Mouse (Mus musculus) cerebellum, adult 8-10 months (tissue): ENCODE results near the gene Gm17720.

ENCODE experiments used
- DNase-seq: peaks from one replicate; pipeline ENCODE4 v3.0.0; 2022

The Gm17720 gene

DNA sequence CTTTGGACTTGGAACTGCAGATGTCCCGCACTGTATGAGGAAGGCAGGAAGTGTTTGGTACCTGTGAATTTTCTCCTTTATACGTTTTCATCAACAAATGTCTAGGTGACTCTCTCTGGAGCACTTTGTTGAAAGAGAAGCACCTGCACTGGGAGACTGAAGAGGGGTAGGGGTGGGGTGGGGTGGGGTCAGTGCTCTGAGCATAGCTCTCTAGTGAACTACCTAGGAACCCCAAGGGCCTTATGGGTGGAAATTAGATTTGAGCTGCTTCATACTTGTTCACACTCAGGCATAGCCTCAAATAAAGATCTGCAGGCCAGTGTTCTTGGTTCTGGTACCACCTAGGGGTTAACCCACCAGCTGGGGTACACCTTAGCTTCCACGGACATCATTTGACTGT, at the start of gene Gm17720:
Gm17720 (minus strand) TSS at position 101 of the 400 bp plus-strand sequence.
- no peak for DNase-seq

DNA sequence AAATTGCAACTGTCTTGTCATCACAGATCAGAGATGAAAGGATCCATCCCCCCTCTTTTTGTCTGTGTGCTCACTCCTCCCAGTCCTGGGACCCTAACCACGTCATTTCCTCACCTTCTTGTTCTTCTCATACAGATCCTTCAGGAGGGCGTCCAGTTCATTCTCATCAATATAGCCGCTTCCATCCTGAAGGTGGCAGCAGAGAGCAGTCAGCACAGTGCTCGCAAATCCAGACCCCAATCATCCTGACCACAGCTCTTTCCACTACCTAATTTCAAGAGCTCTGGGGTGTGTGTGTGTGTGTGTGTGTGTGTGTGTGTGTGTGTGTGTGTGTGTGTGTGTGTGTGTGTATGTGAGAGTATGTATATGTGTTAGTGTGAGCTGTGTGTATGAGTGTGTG, 43.0 kb upstream of the Gm17720 start:
- peak; percentile 63 for DNase-seq

DNA sequence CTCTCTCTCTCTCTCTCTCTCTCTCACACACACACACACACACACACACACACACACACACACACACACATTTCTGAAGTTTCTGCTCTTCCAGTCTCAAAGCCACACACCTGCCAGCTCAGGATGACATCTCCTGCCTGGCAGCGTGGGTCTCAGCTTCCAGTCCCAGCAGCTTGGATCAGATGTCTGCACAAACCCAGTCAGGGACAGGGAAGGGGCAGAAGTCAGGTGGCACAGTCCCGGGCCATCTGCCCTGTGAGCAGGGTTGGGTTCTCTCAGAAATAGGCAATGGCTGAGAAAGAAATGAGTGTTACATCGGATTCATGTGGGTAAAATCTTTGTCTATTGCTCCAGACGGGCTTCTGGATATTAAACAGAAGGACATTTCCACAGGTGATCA, 38.2 kb upstream of the Gm17720 start:
- no peak for DNase-seq

DNA sequence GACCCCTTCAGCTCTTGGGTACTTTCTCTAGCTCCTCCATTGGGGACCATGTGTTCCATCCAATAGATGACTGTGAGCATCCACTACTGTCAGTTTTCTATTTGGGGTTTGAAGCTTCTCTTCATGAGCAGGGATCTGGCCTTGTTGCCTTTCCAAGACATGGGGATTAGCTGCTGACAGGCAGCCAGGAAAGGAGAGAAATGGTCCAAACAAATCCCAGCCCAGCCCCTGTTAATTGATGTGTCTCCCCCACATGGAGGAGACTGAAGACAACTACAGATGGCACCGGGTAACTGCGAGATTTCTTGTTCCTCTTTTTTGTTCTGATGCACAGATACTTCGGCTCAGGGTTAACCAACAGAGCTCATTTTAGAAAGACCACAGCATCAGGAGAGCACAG, 37.6 kb upstream of the Gm17720 start:
- no peak for DNase-seq

DNA sequence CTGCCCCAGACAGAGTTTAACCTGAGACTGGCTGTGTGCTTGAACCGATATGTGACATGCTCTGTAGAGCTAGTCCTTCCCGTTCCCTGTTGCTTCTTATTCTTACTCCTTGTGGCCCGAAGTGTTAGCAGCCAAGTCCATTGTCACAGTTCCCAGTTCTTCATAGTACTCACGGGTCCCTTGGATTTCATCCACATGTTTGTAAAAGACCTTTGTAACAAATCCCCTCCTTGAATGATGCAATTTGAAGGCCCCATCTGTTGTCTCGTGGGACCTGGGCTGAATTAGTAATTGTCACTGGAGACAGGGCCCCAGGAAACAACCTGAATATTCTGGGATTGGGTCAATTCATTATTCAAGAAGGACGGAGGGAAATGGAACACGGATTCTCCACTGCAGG, 33.0 kb upstream of the Gm17720 start:
- no peak for DNase-seq

DNA sequence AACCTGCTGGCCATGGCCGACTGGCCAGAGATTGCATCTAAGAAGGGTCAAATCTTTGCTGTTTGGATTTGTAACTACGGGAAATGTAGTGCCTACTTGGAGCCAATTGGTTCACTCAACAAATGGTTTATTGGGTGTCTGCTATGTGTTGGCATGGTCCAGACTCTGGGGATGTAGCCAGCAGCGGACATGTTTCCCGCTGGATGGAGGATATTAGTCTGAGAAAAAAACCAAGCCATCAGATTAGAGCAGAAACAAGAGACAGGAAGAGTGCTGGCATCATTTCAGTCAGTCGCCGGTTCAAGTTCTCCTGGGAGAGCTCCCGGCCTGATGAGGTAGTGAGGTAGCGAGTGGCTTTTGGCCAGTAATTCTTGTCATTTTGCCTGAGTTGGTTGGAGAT, 31.7 kb upstream of the Gm17720 start:
- DNase-seq, result no peak

DNA sequence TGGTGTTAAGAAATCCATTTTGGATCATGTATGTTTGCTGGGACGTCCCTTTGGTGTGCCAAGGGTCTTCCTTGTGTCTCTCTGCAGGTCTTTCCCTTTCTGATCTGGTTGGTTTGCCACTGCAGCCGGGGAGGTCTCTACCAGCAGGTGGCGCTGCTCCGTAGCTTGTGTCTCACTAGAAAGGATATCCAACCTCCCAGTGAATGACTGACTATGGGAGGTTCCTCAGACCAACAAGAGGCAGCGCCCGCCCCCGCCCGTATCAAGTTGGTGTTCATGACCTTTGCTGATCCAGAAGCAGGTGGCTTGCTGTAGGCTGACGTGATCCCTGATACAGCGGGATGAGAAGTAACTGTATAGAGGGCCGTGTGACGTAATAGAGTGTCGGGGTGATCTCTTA, 28.0 kb upstream of the Gm17720 start:
- peak; percentile 84 for DNase-seq

DNA sequence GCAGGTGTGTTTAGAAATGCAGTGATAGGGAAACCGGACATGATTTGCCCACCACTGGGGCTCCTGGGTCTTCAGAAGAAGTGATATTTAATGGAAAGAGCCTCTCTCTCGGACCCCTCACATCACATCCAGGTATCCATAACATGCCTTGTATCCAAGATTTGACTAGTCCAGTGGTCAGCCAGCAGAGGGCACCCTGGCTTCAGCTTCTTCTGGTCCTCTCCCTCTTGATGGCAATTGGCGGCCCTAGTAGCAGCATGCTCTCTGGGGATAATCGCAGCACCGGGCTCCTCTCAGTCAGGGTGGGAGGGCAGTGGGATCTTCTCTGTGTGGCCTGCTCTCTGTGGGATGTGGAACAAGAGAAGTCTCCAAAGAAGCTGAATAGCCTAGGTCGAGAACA, 17.2 kb upstream of the Gm17720 start:
- peak; percentile 58 for DNase-seq

DNA sequence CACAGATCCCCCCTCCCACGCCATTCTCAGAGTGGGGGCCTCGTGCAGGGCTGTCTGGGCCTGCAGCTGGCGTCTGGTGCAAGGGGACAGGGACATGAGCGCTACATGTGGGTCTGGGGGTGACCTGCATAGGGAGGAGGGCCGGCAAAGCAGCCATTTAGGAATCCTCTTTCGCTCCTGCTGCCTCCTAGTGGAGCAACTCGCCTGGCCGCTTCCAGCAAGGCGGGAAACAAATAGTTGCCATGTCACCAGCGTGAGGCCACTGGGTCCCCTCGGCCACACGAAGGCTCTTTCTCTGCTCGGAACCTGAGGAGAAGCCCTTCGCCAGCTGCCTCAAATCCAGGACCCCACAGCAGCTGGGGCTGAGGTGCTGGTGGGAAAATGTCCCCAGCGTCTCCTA, 877 bp downstream of the Gm17720 start:
- DNase-seq, result no peak

DNA sequence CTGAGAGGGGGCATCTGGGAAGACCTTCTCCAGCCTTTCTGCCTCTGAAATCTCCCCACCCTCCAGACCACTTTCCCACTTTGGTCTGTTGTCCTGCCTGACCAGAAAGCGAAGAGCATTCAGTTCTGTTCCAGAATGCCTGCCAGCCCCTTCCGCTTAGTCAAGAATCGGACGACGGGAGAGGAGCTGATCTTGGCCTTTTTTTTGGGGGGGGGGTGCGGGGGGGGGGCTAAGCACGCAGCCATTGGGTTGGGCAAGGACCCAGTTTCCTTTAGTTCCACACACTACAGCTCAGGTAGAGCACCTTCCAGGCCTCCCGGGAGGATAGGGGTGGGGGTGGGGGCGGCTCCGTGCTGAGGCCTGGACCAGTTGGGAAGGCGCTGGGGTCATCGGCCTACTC, 1.6 kb downstream of the Gm17720 start, which contains the start of gene Gm21964:
Gm21964 (plus strand) TSS at position 301 of the 400 bp plus-strand sequence.
- no peak for DNase-seq

DNA sequence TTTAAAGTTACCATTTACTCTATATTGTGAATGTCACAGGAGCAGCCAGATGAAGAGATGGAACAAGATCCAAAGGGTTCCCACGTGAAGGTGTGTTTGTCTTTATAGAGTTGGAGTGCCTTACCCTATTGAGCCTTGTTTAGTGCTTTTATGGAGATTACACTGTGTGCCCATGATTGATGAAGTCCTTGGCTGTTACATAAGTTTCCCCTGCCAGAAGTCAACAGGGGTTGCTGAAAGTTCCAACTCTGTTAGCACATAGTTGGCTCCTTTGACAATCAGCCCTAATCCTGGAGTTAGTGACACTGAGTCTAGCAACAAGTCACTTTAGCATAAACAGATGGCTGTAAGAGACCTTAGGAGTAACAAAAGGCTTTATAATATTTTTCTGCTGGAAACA, 10.7 kb downstream of the Gm17720 start:
- DNase-seq, result no peak

DNA sequence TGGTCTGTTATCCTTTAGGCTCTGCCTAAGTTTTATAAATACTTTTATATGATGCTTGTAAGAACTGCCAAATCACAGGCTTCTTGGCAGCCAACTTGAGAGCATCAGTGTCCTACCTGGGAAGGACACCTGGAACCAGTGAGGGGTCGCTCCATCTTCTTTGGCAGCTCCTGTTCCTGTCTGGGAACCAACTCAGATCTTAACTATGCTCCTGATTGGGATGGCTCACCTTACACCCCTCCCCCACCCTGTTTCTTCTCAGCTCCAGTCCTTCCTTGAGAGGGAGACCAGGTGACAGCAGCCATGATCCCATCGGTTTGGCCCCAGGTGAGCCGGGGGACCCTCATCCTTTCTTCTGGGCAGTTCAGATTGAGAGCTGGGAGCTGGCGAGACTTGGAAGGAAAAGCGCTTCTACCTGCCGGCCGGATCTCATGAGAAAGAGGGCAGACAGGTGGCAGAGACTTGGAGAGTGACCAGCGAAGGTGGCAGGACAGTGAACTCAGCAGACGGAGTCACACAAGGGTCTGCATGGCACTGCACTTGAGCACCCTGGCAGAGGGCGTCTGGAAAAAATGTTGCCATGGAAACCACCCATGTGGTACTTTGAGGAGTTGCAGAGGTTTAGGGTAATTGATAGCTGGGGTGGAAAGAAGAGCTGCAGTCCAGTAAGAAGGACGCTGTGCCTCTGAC, 20.0 kb downstream of the Gm17720 start:
- no peak for DNase-seq

DNA sequence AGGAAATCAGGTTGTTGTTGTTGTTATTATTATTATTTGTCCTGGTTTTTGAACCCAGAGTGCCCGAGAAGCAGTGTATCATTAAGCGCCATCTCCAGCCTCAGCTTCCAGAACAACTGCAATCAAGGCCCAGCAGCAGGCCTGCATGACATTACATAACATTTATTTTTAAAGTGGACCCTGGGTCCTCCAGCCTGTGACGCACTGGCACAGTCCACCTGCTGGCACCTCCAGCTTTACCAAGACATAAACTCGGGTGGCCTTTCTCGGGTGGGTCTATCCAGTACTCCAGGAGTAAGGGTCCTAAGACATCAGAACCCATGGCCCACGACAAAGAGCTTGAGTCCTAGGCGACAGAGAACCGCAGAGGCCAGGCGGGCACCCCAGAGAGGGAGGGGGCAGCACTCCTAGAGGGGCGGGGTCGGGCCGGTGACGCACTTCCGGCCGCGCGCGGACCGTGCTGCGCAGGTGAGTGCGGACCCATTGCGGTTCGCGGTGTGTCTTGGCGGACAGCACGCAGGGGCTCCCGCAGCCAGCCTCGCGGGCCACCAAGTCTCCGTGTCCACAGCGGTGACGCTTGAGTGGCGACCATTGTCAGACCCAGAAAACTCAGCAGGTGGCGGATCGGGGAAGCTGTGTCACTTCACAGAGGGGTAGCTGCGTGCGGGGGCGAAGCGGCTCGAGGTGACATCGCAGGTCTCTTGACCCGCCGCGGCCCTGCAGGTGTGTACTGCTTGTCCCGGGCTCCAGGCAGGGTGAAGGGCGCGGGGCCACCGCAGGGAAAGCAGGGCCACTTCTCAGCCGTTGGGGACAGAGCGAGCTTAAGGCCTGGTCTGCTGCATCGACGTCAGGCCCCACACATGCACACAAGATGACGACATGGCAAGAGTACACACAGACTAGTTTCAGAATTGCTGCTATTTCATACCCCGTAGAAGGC, 23.0 kb downstream of the Gm17720 start, which contains the start of gene Zfp612:
Zfp612 (plus strand) TSS at position 465 of the 940 bp plus-strand sequence.
- DNase-seq, result peak; percentile 82

DNA sequence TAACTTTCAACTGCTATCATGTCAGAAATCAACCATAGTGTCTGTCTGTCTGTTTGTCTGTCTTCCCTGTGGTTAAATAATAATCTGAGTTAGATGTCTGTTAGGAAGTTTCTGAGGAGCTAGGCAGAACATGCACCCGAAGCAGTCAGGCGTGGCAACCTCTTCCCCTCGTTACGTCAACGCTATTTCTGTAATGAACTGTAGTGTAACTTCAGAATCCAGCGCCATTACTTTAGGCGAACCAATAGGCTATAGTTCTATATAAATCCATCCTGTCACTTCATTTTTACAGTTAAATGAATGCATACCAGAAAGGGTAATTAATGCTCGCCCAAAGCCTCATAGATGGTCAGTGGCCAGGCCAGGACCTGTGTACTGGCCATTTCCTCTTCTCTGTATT, 28.1 kb downstream of the Gm17720 start:
- DNase-seq, result no peak

DNA sequence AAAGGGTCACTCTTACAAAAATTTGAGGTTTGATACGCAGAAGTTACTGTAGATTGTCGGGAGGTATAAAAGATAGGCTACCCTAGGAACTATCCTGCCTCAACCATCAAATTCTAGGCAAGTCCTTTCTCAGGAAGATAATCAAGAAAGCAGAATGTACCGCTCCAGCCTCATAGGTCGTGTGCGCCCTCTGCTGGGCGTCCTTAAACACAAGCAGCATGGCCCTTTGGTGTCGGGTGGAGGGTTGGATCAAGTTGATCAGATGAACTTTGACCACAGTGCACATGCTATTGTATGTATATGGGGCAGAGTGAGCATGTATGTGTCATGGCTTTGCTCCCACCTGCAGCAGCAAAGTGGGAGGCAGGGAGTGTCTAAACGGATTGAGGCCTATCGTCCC, 31.0 kb downstream of the Gm17720 start:
- DNase-seq, result peak; percentile 47

DNA sequence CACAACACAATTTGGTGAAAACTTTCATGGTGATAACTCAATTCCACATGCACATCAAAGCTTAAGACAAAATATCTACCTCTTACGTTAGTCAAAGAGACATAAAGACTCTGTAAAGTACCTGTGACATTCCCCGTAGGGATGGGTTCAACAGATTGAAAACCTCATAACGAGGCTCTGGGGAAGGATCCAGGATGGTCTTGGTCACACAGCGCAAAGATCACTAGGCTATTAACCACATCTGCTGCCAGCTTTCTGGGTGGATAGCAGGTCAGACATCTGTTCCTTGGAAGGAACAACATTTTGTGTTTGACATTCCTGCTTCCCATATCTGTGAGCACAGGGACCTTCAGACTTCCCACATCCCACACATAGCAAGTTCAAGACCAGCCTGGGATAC, 32.8 kb downstream of the Gm17720 start:
- no peak for DNase-seq

DNA sequence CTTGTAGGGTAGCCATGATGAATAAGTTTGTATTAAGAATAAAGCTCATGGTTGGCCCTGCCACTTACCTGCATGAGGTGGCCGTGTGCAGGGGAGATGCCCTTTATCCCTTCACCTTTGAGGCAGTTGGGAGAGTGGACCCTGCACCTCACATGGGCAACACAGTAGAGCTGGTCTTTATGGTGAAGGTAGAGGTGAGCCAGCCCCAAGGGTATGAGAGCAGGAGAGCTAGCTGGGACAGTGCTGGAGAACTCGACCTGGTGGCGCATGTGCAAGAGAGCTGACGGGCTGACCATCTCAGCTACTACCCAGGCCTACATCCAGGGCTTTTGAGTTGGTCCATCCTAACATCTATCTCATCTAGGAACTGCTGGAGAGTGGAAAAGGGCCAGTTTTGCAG, 36.9 kb downstream of the Gm17720 start:
- no peak for DNase-seq

DNA sequence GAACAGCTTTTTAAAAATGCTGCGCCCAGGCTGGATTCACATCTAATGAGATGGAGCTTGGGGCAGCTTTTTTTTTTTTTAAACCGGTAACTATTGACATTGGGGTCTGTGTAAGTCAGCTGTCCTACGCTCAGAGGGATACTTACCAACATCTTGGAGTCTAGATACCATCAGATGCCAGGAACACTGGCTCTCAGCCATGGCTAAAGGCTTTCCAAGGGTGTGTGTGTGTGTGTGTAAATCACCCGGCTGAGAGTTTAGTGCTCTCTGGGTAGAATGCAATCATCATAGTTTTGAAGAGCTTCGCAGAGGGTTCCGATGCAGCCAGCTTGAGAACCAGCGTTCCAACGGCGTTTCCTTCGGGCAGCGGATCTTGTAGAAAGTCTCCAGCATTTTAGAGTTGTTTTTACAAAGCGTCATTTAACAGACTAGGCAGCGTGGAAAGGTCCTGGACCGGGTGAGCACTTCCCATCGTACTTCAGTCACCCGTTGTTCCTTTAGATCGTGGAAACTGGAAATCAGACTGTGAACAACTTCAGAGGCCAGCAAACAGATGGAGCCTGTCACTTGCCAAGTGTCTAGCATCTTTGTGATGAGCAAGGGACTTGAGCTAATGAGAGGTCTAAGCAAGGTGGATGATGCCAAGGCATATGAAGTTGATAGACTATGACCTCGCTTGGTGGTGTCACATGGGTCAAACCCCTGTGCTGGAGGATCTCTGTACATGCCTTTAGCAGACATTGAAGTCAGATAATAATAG, 37.8 kb downstream of the Gm17720 start:
- DNase-seq, result no peak

DNA sequence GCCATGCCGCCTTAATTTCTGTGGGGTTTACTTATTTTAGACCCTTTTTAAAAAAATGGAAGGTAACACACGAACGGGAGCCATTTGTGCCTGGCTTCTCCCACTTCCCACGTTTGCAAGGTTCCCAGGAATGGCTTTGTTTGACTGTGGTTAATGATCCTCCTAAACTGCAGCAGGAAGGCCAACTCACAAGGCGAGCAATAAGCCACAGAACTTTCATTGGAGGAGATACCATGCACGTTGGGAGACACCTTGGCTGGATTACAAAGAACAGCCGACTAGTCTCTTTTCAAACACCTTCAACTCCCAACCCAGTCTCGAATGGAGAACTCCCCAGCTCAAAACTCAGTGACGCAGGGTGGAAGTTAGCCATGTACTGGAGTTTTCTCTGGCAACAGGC, 38.4 kb downstream of the Gm17720 start:
- no peak for DNase-seq

DNA sequence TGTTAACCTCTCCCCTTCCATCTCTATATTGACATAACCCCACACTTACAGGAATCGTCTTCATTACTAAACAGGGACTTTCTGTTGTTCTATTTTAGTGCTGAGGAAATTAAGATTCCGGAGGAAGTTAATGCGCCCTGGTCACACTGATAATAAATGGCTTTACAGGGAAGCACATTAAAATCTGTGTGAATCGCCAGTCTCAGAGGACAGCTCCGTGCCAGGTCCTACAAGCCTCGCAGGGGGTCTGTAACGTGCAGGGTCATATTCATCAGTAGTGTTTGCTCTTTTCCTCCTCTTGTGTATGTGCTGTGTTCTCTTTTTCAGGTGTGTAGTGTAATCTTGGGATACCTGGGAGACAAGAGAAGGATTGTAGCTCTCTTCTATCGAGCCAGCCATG, 44.3 kb downstream of the Gm17720 start:
- no peak for DNase-seq

DNA sequence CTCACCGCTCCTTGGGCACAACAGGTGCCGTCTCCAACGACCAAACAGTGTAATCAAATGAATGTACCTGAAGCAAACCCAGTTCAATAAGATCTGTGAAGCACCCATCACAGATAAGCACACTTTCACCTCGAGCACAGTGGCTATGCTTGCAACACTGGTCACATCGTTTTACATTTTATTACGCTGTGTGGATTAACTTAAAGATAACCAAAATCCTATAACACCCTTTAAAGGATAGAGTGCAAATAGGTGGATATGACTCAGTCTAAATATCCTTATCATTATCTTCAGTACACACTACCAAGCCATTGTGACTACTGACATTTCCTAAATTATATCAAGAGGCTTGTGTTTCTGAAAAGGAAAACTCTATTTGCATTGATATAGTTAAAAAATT, 51.3 kb downstream of the Gm17720 start:
- DNase-seq, result no peak

DNA sequence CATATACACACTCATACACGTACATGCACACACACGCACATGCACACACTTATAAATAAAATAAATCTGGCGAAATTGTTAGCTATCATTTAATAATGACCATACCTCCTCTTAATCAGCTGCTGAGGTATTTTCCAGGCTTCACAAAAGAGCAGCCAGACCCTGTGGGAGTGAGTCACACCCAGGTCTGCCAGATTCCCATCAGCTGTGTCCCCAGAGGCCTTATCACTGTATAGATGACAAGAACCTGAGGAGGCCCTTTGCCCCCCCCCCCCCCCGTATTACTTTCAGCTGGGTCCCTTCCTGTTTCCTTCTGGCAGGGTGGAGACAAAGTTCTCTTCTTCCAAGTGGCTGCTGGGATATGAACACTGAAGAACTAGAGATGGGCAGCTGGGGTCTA, 62.0 kb downstream of the Gm17720 start:
- DNase-seq, result no peak

DNA sequence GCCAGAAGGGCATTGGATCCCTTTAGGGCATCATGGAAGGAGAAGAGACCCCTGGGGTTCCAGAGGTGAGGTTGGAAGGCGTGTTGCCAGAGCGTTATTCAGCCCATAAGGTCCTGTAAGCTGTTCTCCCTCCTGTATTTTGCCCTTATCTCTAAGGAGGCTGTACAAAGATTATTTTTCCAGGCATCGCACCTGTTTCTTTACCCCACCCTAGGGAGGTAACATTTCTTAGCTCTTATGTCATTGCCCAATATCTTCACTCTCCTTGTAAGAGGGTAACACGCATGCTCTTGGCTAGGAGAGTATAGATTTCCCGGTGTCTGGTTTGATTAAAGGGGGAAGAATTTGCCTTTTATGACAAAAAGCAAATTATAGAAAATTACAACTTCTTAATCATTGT, 62.9 kb downstream of the Gm17720 start, which contains the start of gene Chst4:
Chst4 (minus strand) TSS at position 82 of the 400 bp plus-strand sequence.
- no peak for DNase-seq
